ENCODE assay signal across 9 mouse cellular contexts in genomic region chr4:155833836-155834235, GRCm38 (mm10). TPM values are rescaled to one million over a fixed set of nuclear protein-coding genes. Genes with fewer than 3 reads are reported as not detected.
A peak's percentile ranks its signal among the peaks of the same experiment; 100 is the strongest.
DNase-seq lines count a peak whose midpoint lies in the region; ATAC-seq and TF ChIP-seq lines count a peak whose summit lies in the region.
"Had no signal": no experiment of that assay in that cellular context is flagged by ENCODE, and none has a peak within 500 bp of the region (broad histone marks: within the 10 kb centered on the region; RNA-seq: fewer than 3 reads in every experiment).

No protein-coding gene starts in this region.

- H3K9ac ChIP-seq in heart, embryonic 13.5 days: no peak overlapping the region
- 0 out of 2 replicates have a peak overlapping the region, but pooled peaks have one; percentile 9 for H3K9ac ChIP-seq in kidney, embryonic 16.5 days (replicated peaks; ENCODE audit: low read length)
- H3K9ac ChIP-seq in liver, adult 2 months (ENCODE audit: low read depth, low read length): no peak overlapping the region
- no peak overlapping the region for H3K9ac ChIP-seq in stomach, embryonic 16.5 days (ENCODE audit: low read length)

- TF ChIP-seq CTCF in C2C12 (IDR thresholded peaks at IDR 0.05; ENCODE audit: control insufficient read depth, insufficient read depth, insufficient read length): peak; percentile 42
- peak; percentile 80 for TF ChIP-seq CTCF in liver, adult 2 months (IDR thresholded peaks at IDR 0.05; ENCODE audit: low read depth, low read length)

- peak overlapping the region; percentile 2; the same call in 1 of the 2 replicates for H3K4me2 ChIP-seq in heart, embryonic 13.5 days
- 0 out of 2 replicates have a peak overlapping the region, but pooled peaks have one; percentile 13 for H3K4me2 ChIP-seq in kidney, embryonic 16.5 days (replicated peaks; ENCODE audit: low read depth, low read length)
- H3K4me2 ChIP-seq in stomach, embryonic 16.5 days (ENCODE audit: low read depth, low read length): no peak overlapping the region

- no peak for TF ChIP-seq POLR2A in liver, adult 2 months (IDR thresholded peaks at IDR 0.05; ENCODE audit: extremely low read depth, insufficient read depth, low read length)

- H3K4me3 ChIP-seq in C2C12 (ENCODE audit: insufficient read depth, poor library complexity, severe bottlenecking): no peak overlapping the region
- H3K4me3 ChIP-seq in heart, embryonic 13.5 days: no peak overlapping the region
- 0 out of 2 replicates have a peak overlapping the region, but pooled peaks have one; percentile 2 for H3K4me3 ChIP-seq in kidney, embryonic 16.5 days (ENCODE audit: low read length)
- H3K4me3 ChIP-seq in liver, adult 2 months (ENCODE audit: insufficient read depth, low read depth, low read length): no peak overlapping the region
- H3K4me3 ChIP-seq in stomach, embryonic 16.5 days (replicated peaks; ENCODE audit: low read length): no peak overlapping the region
- H3K4me3 ChIP-seq: erythroblast, embryonic 14.5 days had no signal

- peaks cover 11% of the 10 kb centered on the region for H3K36me3 ChIP-seq in C2C12 (ENCODE audit: control insufficient read depth, insufficient read depth)
- H3K36me3 ChIP-seq in heart, embryonic 13.5 days: peaks cover 15% of the 10 kb centered on the region
- 0 out of 2 replicates have a peak, but pooled peaks cover 3% of the 10 kb centered on the region for H3K36me3 ChIP-seq in kidney, embryonic 16.5 days (ENCODE audit: insufficient read depth, low read length)
- H3K36me3 ChIP-seq in liver, adult 2 months (ENCODE audit: control insufficient read depth, insufficient read depth, low read length): no peaks in the 10 kb centered on the region
- 0 out of 2 replicates have a peak, but pooled peaks cover 3% of the 10 kb centered on the region for H3K36me3 ChIP-seq in stomach, embryonic 16.5 days (ENCODE audit: control insufficient read depth, insufficient read depth, low read length)

- peaks cover 46% of the 10 kb centered on the region for H3K4me1 ChIP-seq in heart, embryonic 13.5 days
- H3K4me1 ChIP-seq in kidney, embryonic 16.5 days (ENCODE audit: insufficient read depth, low read length): peaks cover 24% of the 10 kb centered on the region
- peaks cover 18% of the 10 kb centered on the region for H3K4me1 ChIP-seq in liver, adult 2 months (ENCODE audit: control insufficient read depth, insufficient read depth, low read length)
- H3K4me1 ChIP-seq in stomach, embryonic 16.5 days (ENCODE audit: control insufficient read depth, insufficient read depth, low read length): peaks cover 35% of the 10 kb centered on the region

- no peak overlapping the region for H3ac ChIP-seq in C2C12 (ENCODE audit: control insufficient read depth, insufficient read length, low read depth)

- H3K9me3 ChIP-seq in heart, embryonic 13.5 days: no peaks in the 10 kb centered on the region
- no peaks in the 10 kb centered on the region; the same call in 1 of the 2 replicates for H3K9me3 ChIP-seq in kidney, embryonic 16.5 days (ENCODE audit: low read length)
- no peaks in the 10 kb centered on the region for H3K9me3 ChIP-seq in stomach, embryonic 16.5 days (replicated peaks; ENCODE audit: control insufficient read depth, low read length)

- H3K79me3 ChIP-seq in C2C12 (ENCODE audit: low read depth): peaks cover 16% of the 10 kb centered on the region

- H3K27me3 ChIP-seq in C2C12 (ENCODE audit: control insufficient read depth, insufficient read depth, insufficient read length): no peaks in the 10 kb centered on the region
- H3K27me3 ChIP-seq in heart, embryonic 13.5 days (replicated peaks): no peaks in the 10 kb centered on the region
- H3K27me3 ChIP-seq in kidney, embryonic 16.5 days (ENCODE audit: insufficient read depth, low read length): no peaks in the 10 kb centered on the region
- H3K27me3 ChIP-seq in liver, adult 2 months (ENCODE audit: control insufficient read depth, insufficient read depth, low read length): no peaks in the 10 kb centered on the region
- H3K27me3 ChIP-seq in stomach, embryonic 16.5 days (ENCODE audit: control insufficient read depth, insufficient read depth, low read length): no peaks in the 10 kb centered on the region

- peaks cover 19% of the 10 kb centered on the region for H3K79me2 ChIP-seq in C2C12 (ENCODE audit: control insufficient read depth, insufficient read depth)
- peaks cover 8% of the 10 kb centered on the region; the same call in 1 of the 2 replicates for H3K79me2 ChIP-seq in liver, adult 2 months (ENCODE audit: control insufficient read depth, insufficient read depth, low read length)

- peak; percentile 91 for DNase-seq in adrenal gland, postnatal 14 days
- peak; percentile 90 for DNase-seq in liver, adult 2 months (ENCODE audit: extremely low read depth, low read depth, low spot score)
- DNase-seq in naive thymus-derived CD4-positive, alpha-beta T cell, adult 2 months (ENCODE audit: low read depth): peak; percentile 82

- H3K27ac ChIP-seq in heart, embryonic 13.5 days (replicated peaks): peak overlapping the region; percentile 69
- peak overlapping the region; percentile 63; the same call in 1 of the 2 replicates for H3K27ac ChIP-seq in kidney, embryonic 16.5 days (ENCODE audit: low read length)
- no peak overlapping the region; the same call in 1 of the 2 replicates for H3K27ac ChIP-seq in liver, adult 2 months (replicated peaks; ENCODE audit: insufficient read depth, low read depth, low read length)
- peak overlapping the region; percentile 51 for H3K27ac ChIP-seq in stomach, embryonic 16.5 days (ENCODE audit: low read length)

- peak; percentile 65 for ATAC-seq in erythroblast, adult 5-6 weeks (replicated peaks; ENCODE audit: low FRiP score, poor library complexity, severe bottlenecking)
- ATAC-seq in heart, embryonic 13.5 days (ENCODE audit: extremely low read depth, insufficient number of reproducible peaks, low FRiP score, low TSS enrichment): no peak
- peak; percentile 40; the same call in 1 of the 2 replicates for ATAC-seq in kidney, embryonic 16.5 days (ENCODE audit: low FRiP score, low TSS enrichment)
- ATAC-seq in stomach, embryonic 16.5 days (ENCODE audit: insufficient read depth, low FRiP score): peak; percentile 30; the same call in 1 of the 2 replicates

- WGBS in heart, embryonic 13.5 days: 24% methylated on average over 2 of the region's 2 CpGs
- WGBS in kidney, embryonic 16.5 days: 26% methylated on average over 2 of the region's 2 CpGs
- 13% methylated on average over 2 of the region's 2 CpGs for WGBS in liver, adult 2 months
- WGBS in stomach, embryonic 16.5 days: 20% methylated on average over 2 of the region's 2 CpGs

RNA-seq across cellular contexts. Expression of gene Aurkaip1, which starts 2.8 kb away (rescaled TPM):
- 140 TPM for polyA plus RNA-seq in C2C12 (2012; fragmentation: generic; extraction: Trizol)
- total RNA-seq in adrenal gland, postnatal 14 days (2021): 136 and 148 TPM in 2 replicates
- 25.0 and 35.9 TPM in 2 replicates for total RNA-seq in erythroblast, adult 5-6 weeks (2015; ENCODE audit: low replicate concordance)
- total RNA-seq in erythroblast, adult 5-6 weeks (2017; ENCODE audit: low replicate concordance): 48.7 and 56.0 TPM in 2 replicates
- 126 and 144 TPM in 2 replicates for polyA plus RNA-seq in heart, embryonic 13.5 days (2015; fragmentation: Nextera tagmentation; extraction: Ambion mirVana)
- polyA plus RNA-seq in kidney, embryonic 16.5 days (2015; fragmentation: Nextera tagmentation; extraction: Ambion mirVana): 143 and 157 TPM in 2 replicates
- total RNA-seq in liver, adult 2 months (2014; rRNA removed): 140 and 151 TPM in 2 replicates
- polyA plus RNA-seq in liver, adult 2 months (2012; rRNA removed): 141 and 154 TPM in 2 replicates
- polyA plus RNA-seq in stomach, embryonic 16.5 days (2015; fragmentation: Nextera tagmentation; extraction: Ambion mirVana): 135 and 158 TPM in 2 replicates

RNA-seq across cellular contexts. Expression of gene Mxra8, which starts 5.6 kb away (rescaled TPM):
- 38.0 TPM for polyA plus RNA-seq in C2C12 (2012; fragmentation: generic; extraction: Trizol)
- 40.6 and 44.3 TPM in 2 replicates for total RNA-seq in adrenal gland, postnatal 14 days (2021)
- 2.1 TPM in 1 of 2 replicates, not detected in the other for total RNA-seq in erythroblast, adult 5-6 weeks (2015; ENCODE audit: low replicate concordance)
- not detected in 2 replicates for total RNA-seq in erythroblast, adult 5-6 weeks (2017; ENCODE audit: low replicate concordance)
- 56.7 and 59.3 TPM in 2 replicates for polyA plus RNA-seq in heart, embryonic 13.5 days (2015; fragmentation: Nextera tagmentation; extraction: Ambion mirVana)
- 119 and 125 TPM in 2 replicates for polyA plus RNA-seq in kidney, embryonic 16.5 days (2015; fragmentation: Nextera tagmentation; extraction: Ambion mirVana)
- 7.5 and 8.8 TPM in 2 replicates for total RNA-seq in liver, adult 2 months (2014; rRNA removed)
- 15.4 and 17.2 TPM in 2 replicates for polyA plus RNA-seq in liver, adult 2 months (2012; rRNA removed)
- polyA plus RNA-seq in stomach, embryonic 16.5 days (2015; fragmentation: Nextera tagmentation; extraction: Ambion mirVana): 126 and 152 TPM in 2 replicates
- polyA plus RNA-seq: erythroblast, embryonic 14.5 days had no signal

RNA-seq across cellular contexts. Expression of gene Dvl1, which starts 13.4 kb away (rescaled TPM):
- polyA plus RNA-seq in C2C12 (2012; fragmentation: generic; extraction: Trizol): 46.6 TPM
- total RNA-seq in adrenal gland, postnatal 14 days (2021): 54.8 and 66.4 TPM in 2 replicates
- total RNA-seq in erythroblast, adult 5-6 weeks (2015; ENCODE audit: low replicate concordance): 3.7 and 6.7 TPM in 2 replicates
- total RNA-seq in erythroblast, adult 5-6 weeks (2017; ENCODE audit: low replicate concordance): 4.8 and 6.3 TPM in 2 replicates
- 2.8 and 2.9 TPM in 2 replicates for polyA plus RNA-seq in heart, embryonic 13.5 days (2015; fragmentation: Nextera tagmentation; extraction: Ambion mirVana)
- polyA plus RNA-seq in kidney, embryonic 16.5 days (2015; fragmentation: Nextera tagmentation; extraction: Ambion mirVana): 5.5 and 6.3 TPM in 2 replicates
- 40.5 and 44.6 TPM in 2 replicates for total RNA-seq in liver, adult 2 months (2014; rRNA removed)
- 101 and 162 TPM in 2 replicates for polyA plus RNA-seq in liver, adult 2 months (2012; rRNA removed)
- polyA plus RNA-seq in stomach, embryonic 16.5 days (2015; fragmentation: Nextera tagmentation; extraction: Ambion mirVana): 5.0 and 5.3 TPM in 2 replicates

RNA-seq across cellular contexts. Expression of gene Ccnl2, which starts 21.5 kb away (rescaled TPM):
- polyA plus RNA-seq in C2C12 (2012; fragmentation: generic; extraction: Trizol): 18.8 TPM
- 106 and 112 TPM in 2 replicates for total RNA-seq in adrenal gland, postnatal 14 days (2021)
- total RNA-seq in erythroblast, adult 5-6 weeks (2015; ENCODE audit: low replicate concordance): 117 and 136 TPM in 2 replicates
- total RNA-seq in erythroblast, adult 5-6 weeks (2017; ENCODE audit: low replicate concordance): 187 and 202 TPM in 2 replicates
- 97.1 and 113 TPM in 2 replicates for polyA plus RNA-seq in heart, embryonic 13.5 days (2015; fragmentation: Nextera tagmentation; extraction: Ambion mirVana)
- polyA plus RNA-seq in kidney, embryonic 16.5 days (2015; fragmentation: Nextera tagmentation; extraction: Ambion mirVana): 168 and 179 TPM in 2 replicates
- total RNA-seq in liver, adult 2 months (2014; rRNA removed): 54.9 and 56.1 TPM in 2 replicates
- 33.9 and 61.8 TPM in 2 replicates for polyA plus RNA-seq in liver, adult 2 months (2012; rRNA removed)
- polyA plus RNA-seq in stomach, embryonic 16.5 days (2015; fragmentation: Nextera tagmentation; extraction: Ambion mirVana): 173 and 181 TPM in 2 replicates

RNA-seq across cellular contexts. Expression of gene Tas1r3, which starts 29.3 kb away (rescaled TPM):
- 0.08 TPM for polyA plus RNA-seq in C2C12 (2012; fragmentation: generic; extraction: Trizol)
- total RNA-seq in adrenal gland, postnatal 14 days (2021): 0.19 and 0.56 TPM in 2 replicates
- total RNA-seq in erythroblast, adult 5-6 weeks (2015; ENCODE audit: low replicate concordance): not detected in 2 replicates
- 0.14 and 0.85 TPM in 2 replicates for total RNA-seq in erythroblast, adult 5-6 weeks (2017; ENCODE audit: low replicate concordance)
- 0.09 and 0.11 TPM in 2 replicates for polyA plus RNA-seq in heart, embryonic 13.5 days (2015; fragmentation: Nextera tagmentation; extraction: Ambion mirVana)
- 0.22 and 0.40 TPM in 2 replicates for polyA plus RNA-seq in kidney, embryonic 16.5 days (2015; fragmentation: Nextera tagmentation; extraction: Ambion mirVana)
- 0.37 and 0.47 TPM in 2 replicates for total RNA-seq in liver, adult 2 months (2014; rRNA removed)
- polyA plus RNA-seq in liver, adult 2 months (2012; rRNA removed): 0.12 and 0.35 TPM in 2 replicates
- 0.32 and 0.35 TPM in 2 replicates for polyA plus RNA-seq in stomach, embryonic 16.5 days (2015; fragmentation: Nextera tagmentation; extraction: Ambion mirVana)
- polyA plus RNA-seq: erythroblast, embryonic 14.5 days had no signal
